Mouse (Mus musculus) embryonic fibroblast, embryonic 13.5 days (primary cell): ENCODE results near the gene Cpa5.

Source experiments
- CTCF ChIP-seq: IDR thresholded peaks from 2 replicates; pipeline ENCODE4 v1.5.1; 2011; ENCODE audit warnings: mild to moderate bottlenecking, control low read depth, low read length, moderate library complexity, borderline replicate concordance; ENCODE audit not compliant: insufficient read depth
- POLR2A ChIP-seq: IDR thresholded peaks from 2 replicates; pipeline ENCODE4 v1.6.1; 2011; ENCODE audit warnings: low read depth, mild to moderate bottlenecking, control low read depth, low read length, moderate library complexity

- TF ChIP-seq CTCF: no peak
- no peak for TF ChIP-seq POLR2A
These were observed 33.1 kb downstream of the Cpa5 start for GRCm38 (mm10) chr6:30643694-30644460.
